Mouse (Mus musculus): Measurements from ENCODE around the gene Babam1.

DNA sequence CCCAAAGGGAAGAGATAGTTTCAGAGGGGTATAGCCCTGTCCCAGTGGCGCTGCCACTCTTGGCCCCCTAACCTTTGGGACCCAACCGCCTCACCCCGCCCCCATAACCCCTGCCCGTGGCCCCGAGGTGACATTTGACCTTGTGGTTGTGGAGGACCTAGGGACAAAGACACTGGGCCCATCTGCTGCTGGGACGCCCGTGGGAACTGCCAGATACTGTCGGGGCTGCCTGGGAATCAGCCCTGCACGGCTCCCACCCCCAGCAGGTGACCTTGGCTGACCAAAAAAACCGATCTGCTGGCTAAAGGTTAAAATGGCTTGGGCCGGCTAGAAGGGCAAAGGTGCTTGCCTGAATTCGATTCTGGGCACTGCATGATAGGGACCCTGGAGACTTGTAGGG is 13.3 kb upstream of the Babam1 start:
- TF ChIP-seq CTCF (IDR thresholded peaks at IDR 0.05; ENCODE audit: control insufficient read depth, insufficient read depth, low read length), result no peak
- no peak for TF ChIP-seq POLR2A (IDR thresholded peaks at IDR 0.05; ENCODE audit: borderline replicate concordance, control insufficient read depth, low read depth, low read length)
